Mouse (Mus musculus): ENCODE measurements around the gene Amhr2.

The Amhr2 gene

GRCm38 (mm10) chr15:102470605-102471294 lies 25.6 kb downstream of the Amhr2 start:
- DNase-seq (ENCODE audit: low spot score in 2 of 2): peak; percentile 75 to 80

GRCm38 (mm10) chr15:102471295-102471645 lies 26.1 kb downstream of the Amhr2 start:
- DNase-seq (ENCODE audit: low spot score in 2 of 2): peak in 1 of 2 experiments; percentile 42

GRCm38 (mm10) chr15:102471727-102472126 lies 26.6 kb downstream of the Amhr2 start:
- DNase-seq (ENCODE audit: low spot score in 2 of 2): no peak

GRCm38 (mm10) chr15:102473246-102473645 lies 28.1 kb downstream of the Amhr2 start:
- no peak for DNase-seq (ENCODE audit: low spot score in 2 of 2)

GRCm38 (mm10) chr15:102474520-102474919 lies 29.4 kb downstream of the Amhr2 start:
- DNase-seq (ENCODE audit: low spot score in 2 of 2): no peak

GRCm38 (mm10) chr15:102483136-102483535 lies 38.0 kb downstream of the Amhr2 start:
- no peak for DNase-seq (ENCODE audit: low spot score in 2 of 2)

- no peak for DNase-seq (ENCODE audit: low spot score in 2 of 2)
Observed at GRCm38 (mm10) chr15:102485853-102486252, 40.7 kb downstream of the Amhr2 start.

GRCm38 (mm10) chr15:102487664-102488063 lies 42.5 kb downstream of the Amhr2 start:
- no peak for DNase-seq (ENCODE audit: low spot score in 2 of 2)

GRCm38 (mm10) chr15:102498322-102498721 lies 53.2 kb downstream of the Amhr2 start:
- DNase-seq (ENCODE audit: low spot score in 2 of 2): no peak

GRCm38 (mm10) chr15:102499370-102499769 lies 54.2 kb downstream of the Amhr2 start:
- DNase-seq (ENCODE audit: low spot score in 2 of 2): no peak

- DNase-seq (ENCODE audit: low spot score in 2 of 2): no peak
Observed at GRCm38 (mm10) chr15:102499851-102500250, 54.7 kb downstream of the Amhr2 start.

GRCm38 (mm10) chr15:102500479-102500878 lies 55.3 kb downstream of the Amhr2 start:
- DNase-seq (ENCODE audit: low spot score in 2 of 2): no peak

GRCm38 (mm10) chr15:102501084-102501814 lies 56.1 kb downstream of the Amhr2 start:
- DNase-seq (ENCODE audit: low spot score in 2 of 2): no peak

- no peak for DNase-seq (ENCODE audit: low spot score in 2 of 2)
Observed at GRCm38 (mm10) chr15:102502254-102502840, 57.2 kb downstream of the Amhr2 start.

GRCm38 (mm10) chr15:102503447-102503846 lies 58.3 kb downstream of the Amhr2 start, which contains the start of gene Gm10337:
Gene Gm10337, plus strand, starts transcription at chr15:102503722.
- DNase-seq (ENCODE audit: low spot score in 2 of 2): no peak
